Mouse (Mus musculus) telencephalon, adult 2 months (tissue): ENCODE measurements around the gene Dynll1.
"Not testable (repeated sequence)": the region's sequence is repeated elsewhere in the genome, so short reads cannot be mapped to it uniquely, and the experiment has no call there.

ENCODE experiments used
- DNase-seq: peaks from one replicate; pipeline ENCODE4 v3.0.0-alpha.2; 2011; ENCODE audit warnings: low read depth, low spot score

The Dynll1 gene

DNA sequence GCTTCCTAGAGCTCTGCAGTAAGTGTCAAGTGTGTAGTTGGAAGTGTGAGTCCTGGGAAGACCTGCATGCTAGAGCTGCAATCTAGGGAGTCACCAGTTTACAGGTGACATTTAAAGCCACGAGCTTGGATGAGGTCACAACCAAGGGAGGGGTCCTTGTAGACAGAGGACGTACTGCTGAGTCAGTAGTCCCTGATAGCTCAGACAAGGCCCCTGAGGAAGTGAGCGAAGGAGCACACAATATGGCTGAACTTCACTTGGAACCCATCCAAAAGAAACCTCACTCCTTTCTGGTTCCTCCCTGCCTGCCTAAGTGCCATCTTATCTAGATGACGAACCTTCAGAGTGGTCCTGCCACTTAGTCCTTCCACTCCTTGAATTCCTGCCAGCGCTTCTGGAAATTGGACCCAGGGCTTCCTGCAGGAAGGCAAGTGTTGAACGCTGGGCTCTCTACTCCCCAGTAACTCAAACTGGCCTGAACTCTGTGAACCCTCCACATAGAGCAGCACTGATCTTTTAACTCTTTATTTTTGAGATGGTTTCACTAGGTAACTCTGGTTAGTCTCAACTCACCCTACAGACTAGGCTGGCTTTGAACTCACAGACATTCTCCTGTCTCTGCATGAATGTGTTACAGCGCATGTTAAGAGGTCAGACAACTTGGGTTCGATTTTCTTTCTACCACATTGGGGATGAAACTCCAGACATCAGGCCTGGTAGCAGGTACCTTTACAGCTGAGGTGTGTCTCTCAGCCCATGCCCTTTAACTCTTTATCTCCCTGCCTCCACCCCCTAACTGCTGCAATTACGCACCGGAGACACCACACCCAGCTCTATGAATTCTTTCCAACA, 12.2 kb upstream of the Dynll1 start:
- no peak for DNase-seq

DNA sequence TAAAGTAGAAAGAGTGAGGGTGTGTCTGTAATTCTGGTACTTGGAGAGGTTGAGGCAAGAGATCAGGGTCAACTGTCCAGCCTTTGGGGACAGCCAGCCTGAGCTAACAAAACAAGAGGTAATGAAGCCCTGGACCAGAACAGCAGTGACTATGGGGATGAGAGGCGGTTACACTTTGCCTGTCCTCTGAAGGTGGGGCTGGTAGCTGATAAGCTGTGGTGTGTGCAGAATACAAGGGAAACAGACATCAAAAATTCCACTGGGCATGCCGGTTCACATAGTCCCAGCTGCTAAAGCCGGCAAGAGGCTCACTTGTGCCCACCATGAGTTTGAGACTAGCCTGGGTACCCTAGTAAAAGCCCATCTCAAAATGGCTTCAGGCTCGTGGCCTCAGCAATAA, 11.6 kb upstream of the Dynll1 start:
- DNase-seq, result no peak

- not testable (repeated sequence) for DNase-seq
Measured at GRCm38 (mm10) chr5:115302190-115302589, 1.4 kb upstream of the Dynll1 start.

- DNase-seq, result no peak
Measured at GRCm38 (mm10) chr5:115301615-115302014, 816 bp upstream of the Dynll1 start.

- DNase-seq, result peak; percentile 93
Measured at GRCm38 (mm10) chr5:115300035-115300744, 609 bp downstream of the Dynll1 start.

- no peak for DNase-seq
Measured at GRCm38 (mm10) chr5:115296347-115296746, 4.5 kb downstream of the Dynll1 start.

- DNase-seq, result no peak
Measured at GRCm38 (mm10) chr5:115294173-115294572, 6.6 kb downstream of the Dynll1 start.

- no peak for DNase-seq
Measured at GRCm38 (mm10) chr5:115284735-115285134, 16.1 kb downstream of the Dynll1 start.

DNA sequence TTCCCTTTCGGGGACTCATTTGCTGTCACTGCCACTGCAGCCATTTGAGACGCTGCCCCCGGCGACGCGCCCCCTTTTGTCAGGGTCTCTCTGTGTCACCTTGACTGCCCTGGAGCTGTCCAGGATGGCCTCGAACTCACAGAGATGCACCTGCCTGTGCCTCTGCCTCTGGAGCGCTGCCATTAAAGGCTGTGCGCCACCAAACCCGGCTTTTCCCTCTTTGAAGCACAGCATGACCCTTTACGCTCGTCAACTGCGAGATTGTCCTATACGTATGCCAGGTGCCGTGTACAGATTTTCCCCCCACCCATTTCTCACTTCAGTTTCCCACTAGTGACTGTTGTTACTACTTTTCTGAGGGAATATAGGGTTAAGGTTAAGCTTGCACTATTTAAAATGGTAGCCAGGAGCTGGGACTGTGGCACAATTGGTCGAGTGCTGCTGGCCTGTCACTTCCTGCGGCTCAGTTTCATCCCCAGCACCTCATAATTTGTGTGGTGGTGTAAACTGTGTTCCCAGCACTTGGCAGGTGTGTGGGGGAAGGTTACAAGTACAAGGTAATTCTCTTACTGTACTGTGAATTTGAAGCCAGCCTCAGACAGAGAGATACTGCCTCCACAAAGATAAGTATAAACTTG, 20.6 kb downstream of the Dynll1 start:
- no peak for DNase-seq

GRCm38 (mm10) chr5:115279226-115280049, 21.4 kb downstream of the Dynll1 start, which contains the start of gene Coq5:
Coq5 (plus strand) TSS chr5:115279666.
- DNase-seq, result peak; percentile 68

DNA sequence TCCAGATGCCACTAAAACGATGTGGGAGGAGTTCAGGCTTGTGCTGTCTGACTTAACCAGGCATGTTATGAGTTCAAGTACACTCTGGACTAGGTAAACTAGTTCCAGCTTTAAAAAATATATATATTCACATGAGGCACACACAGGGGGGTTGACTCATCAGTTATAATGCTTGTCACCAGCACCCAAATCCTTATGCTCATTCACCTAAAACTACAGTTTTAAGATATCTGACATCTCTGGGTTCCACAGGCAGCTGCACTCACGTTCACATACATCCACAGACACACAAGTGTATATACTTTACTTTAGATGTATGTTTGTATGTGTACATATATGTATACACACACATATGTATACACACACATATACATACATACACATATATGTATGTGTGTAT, 22.0 kb downstream of the Dynll1 start:
- no peak for DNase-seq

DNA sequence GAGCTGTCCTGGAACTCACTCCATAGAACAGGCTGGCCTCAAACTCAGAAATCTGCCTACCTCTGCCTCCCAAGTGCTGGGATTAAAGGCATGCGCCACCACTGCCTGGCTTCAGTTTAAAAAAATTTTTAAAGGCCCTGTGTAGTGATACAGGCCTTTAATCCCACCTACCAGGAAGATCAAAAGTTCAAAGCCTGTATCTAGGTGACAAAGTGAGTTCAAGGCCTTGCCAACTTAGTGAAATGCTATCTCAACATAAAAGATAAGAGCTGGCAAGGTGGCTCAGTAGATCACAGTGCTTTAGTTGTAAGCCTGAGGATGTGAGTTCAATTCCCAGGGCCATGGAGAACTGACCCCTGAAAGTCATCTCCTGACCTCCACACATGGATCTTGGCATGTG, 22.7 kb downstream of the Dynll1 start:
- no peak for DNase-seq

DNA sequence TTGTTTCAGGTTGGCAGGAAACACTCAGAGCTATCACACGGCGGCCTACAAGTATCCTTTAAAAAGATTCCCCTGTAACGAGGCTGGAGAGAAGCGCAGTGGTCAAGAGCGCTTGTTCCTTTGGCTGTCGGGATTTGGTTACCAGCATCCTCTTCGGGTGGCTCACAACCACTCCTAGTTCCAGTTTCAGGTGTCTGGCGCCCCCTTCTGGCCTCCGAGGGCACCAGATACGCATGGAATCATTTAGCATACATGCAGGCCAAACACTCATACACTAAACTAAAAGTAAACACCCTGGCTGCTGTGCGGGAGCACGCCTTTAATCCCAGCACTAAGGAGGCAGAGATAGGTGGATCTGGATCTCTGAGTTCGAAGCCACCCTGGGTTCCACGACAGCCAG, 24.8 kb downstream of the Dynll1 start:
- no peak for DNase-seq

GRCm38 (mm10) chr5:115274771-115275170, 26.0 kb downstream of the Dynll1 start:
- DNase-seq, result no peak

DNA sequence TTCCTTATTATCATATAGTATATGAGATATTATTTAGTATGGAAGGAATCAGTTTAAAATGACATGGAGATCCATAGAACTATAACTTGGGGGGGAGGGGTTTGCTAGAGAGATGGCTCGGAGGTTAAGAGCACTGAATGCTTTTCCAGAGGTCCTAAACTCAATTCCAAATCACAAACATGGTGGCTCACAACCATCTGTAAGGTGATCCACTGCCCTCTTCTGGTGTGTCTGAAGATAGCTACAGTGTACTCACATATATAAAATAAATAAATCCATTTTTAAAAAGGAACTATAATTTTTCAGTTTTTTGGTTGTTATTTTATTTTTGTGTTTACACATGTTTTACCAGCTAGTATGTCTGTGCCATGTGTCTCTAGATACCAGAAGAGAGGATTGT, 26.4 kb downstream of the Dynll1 start:
- no peak for DNase-seq

GRCm38 (mm10) chr5:115273549-115274135, 27.2 kb downstream of the Dynll1 start:
- DNase-seq, result no peak

DNA sequence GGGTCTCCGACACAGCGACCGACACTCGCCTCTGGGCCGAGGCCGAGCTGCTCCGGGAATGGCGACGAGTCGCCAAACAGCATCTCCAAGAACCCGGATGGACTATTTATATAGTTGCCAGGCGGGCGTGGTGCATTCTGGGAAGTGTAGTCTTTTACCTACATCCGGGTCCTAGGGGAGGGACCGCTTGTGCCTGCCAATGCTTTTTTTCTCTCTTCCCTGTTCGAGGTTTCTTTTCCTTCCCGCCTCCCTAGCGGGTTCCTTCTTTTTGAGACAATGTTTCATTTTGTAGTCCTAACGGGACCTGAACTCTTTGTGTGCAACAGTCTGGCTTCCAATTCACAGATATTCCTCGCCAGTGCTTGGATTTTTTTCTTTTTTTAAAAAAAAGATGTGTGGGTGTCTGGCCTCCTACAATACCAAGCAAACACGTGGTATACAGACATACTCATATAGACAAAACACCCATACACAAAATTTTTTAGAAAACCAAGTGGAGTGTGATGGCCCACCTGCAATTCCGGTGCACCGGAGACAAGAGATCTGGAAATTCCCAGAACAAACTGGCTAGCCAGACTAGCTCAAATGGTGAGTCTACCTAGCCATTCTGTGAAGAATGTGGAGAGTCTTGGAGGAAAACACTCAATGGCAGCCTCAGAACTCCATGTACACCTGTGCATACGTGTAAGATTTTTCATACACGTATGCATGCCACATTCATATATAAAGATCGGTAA, 27.8 kb downstream of the Dynll1 start, which contains the start of gene Rnf10:
TSS of gene Rnf10 (minus strand) at position 87 of the 737 bp plus-strand sequence.
- peak; percentile 90 for DNase-seq

- DNase-seq, result no peak
Measured at GRCm38 (mm10) chr5:115271931-115272811, 28.6 kb downstream of the Dynll1 start.

DNA sequence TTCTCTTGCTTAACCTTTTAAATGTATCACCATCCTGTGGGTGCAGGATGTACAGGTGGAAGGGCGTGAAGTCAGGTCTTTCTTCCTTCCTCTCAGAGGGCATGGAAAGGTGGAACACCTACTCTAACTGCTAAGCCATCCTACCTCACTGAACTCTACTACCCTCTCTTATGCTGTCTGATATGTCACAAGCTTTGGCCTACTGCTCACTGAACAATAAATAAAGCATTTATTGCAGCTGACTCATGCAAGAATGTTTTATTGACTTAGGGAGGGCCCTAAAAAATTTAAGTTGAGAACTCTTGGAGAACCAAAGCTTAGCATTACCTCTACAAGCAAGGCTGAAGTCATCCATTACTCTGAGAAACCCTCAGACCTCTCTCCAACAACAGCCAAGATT, 30.8 kb downstream of the Dynll1 start:
- no peak for DNase-seq
